Mouse (Mus musculus) embryonic facial prominence, embryonic 15.5 days (tissue): Measurements from ENCODE around the gene Cachd1. TPM values are rescaled to one million over a fixed set of nuclear protein-coding genes. Genes with fewer than 3 reads are reported as not detected.

Experiments
- ATAC-seq: fragments of 200-750 bp; cut with Nextera tagmentation; 2 replicates; pipeline ENCODE4 v1.8.0; 2017; ENCODE audit warnings: low read depth, moderate TSS enrichment; ENCODE audit not compliant: insufficient number of reproducible peaks, low FRiP score, low TSS enrichment
- H3K27ac ChIP-seq: fragments of 300-500 bp; sonication (generic); replicated peaks from 2 replicates; pipeline ENCODE4 v1.5.1; 2015; ENCODE audit warnings: mild to moderate bottlenecking, inconsistent platforms
- H3K27me3 ChIP-seq: fragments of 300-500 bp; sonication (generic); 2 replicates; pipeline ENCODE4 v1.6.1; 2015; ENCODE audit warnings: inconsistent platforms
- H3K36me3 ChIP-seq: fragments of 300-500 bp; sonication (generic); 2 replicates; pipeline ENCODE4 v1.6.1; 2015; ENCODE audit warnings: mild to moderate bottlenecking, inconsistent platforms
- H3K4me1 ChIP-seq: fragments of 300-500 bp; sonication (generic); 2 replicates; pipeline ENCODE4 v1.6.1; 2015; ENCODE audit warnings: inconsistent platforms
- H3K4me2 ChIP-seq: fragments of 300-500 bp; sonication (generic); replicated peaks from 2 replicates; pipeline ENCODE4 v1.6.1; 2015; ENCODE audit warnings: mild to moderate bottlenecking, inconsistent platforms
- H3K4me3 ChIP-seq: fragments of 300-500 bp; sonication (generic); replicated peaks from 2 replicates; pipeline ENCODE4 v1.5.1; 2015; ENCODE audit warnings: mild to moderate bottlenecking, inconsistent platforms
- H3K9ac ChIP-seq: fragments of 300-500 bp; sonication (generic); 2 replicates; pipeline ENCODE4 v1.6.1; 2015; ENCODE audit warnings: inconsistent platforms
- H3K9me3 ChIP-seq: fragments of 300-500 bp; sonication (generic); replicated peaks from 2 replicates; pipeline ENCODE4 v1.6.1; 2016; ENCODE audit warnings: inconsistent platforms
- WGBS: fragments of 180-500 bp; shearing (Covaris S2); methylation state at CpG from one replicate; pipeline ENCODE4 v1.1.7; 2015; 5-methylcytosine and 5-hydroxymethylcytosine counted together
- polyA plus RNA-seq: library from polyadenylated mRNA; unstranded; fragments of >200 nt; fragmentation: Nextera tagmentation; extraction: Ambion mirVana; gene quantifications from 2 replicates; pipeline ENCODE4 v1.2.1, GENCODE M21; 2015

The Cachd1 gene
- polyA plus RNA-seq, 1 experiment from 2014 or later: 34.2 TPM

DNA sequence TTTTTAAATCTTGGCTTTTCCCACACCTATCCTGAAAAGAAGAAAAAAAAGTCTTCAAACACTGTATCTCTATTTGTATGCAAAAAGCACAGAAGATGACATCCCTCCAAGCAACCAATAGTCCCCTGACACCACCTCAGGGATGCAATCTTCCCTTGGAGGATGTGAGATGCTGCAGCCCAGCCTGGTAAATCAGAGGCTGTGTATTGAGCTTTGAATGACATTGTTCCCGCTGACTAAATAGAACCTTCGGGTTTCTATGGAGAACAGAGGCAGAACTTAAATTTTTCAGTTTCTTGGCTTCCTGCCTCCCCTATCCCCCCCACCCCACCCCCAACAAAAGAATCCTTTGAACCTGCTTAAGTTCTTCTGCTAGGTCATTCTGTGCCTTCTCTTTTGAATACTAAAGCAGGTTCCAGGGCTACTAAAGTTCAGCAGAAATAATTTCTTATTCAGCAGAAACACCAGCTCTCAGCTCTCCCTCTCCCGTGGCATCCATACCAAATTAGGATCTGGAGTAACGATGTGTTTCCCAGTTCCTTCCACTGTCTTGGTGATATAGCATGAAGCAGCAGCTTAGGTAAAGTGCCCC is 219.7 kb downstream of the Cachd1 start:
- ATAC-seq: no peak
- H3K36me3 ChIP-seq: peaks cover 43% of the 10 kb centered on the region
- no peaks in the 10 kb centered on the region for H3K9me3 ChIP-seq
- no peaks in the 10 kb centered on the region for H3K27me3 ChIP-seq
- H3K27ac ChIP-seq: no peak overlapping the region
- WGBS: 75% methylated on average over 4 of the region's 4 CpGs
- H3K9ac ChIP-seq: no peak overlapping the region
- H3K4me1 ChIP-seq: peaks cover 1% of the 10 kb centered on the region
- H3K4me3 ChIP-seq: no peak overlapping the region
- no peak overlapping the region for H3K4me2 ChIP-seq

DNA sequence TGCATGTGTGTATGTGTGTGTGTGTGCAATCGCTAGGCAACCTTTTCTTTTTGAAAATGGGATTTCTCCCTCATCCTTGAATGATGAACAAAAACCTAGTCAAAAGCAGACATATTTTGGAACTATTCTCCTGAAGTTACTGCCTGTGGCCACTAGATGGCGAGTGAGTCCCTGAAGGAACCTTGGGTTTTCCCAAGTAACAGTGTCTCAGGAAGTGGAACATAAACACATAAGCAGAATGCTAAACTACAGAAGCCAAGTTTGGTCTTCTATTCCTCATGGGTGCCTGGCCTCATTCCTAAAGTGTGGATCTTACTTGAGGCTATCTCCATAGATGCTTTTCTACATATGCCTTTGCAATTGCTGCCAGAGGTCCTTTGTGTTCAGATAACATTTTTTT is 221.7 kb downstream of the Cachd1 start:
- WGBS: 12% methylated on average over 2 of the region's 2 CpGs

DNA sequence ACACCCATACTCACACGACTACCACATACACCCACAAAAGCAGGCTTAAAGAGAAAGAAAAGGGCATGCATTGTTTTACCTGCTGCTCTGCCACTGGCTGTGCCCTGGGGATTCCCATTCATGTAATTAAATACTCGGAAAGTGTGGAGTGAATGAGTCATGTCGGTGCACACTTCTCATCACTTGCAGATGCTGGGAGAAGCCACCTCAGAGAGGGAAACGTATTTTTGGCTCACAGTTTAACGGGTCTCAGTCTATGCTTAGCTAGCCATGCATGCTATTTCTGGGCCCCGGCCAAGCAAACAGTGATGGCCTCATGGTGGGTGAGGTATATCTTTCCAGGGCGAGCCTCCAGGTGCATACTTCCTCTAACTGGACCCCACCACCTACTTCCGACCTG is 222.4 kb downstream of the Cachd1 start:
- no peak for ATAC-seq
- Histone ChIP-seq H3K9me3 (no peaks in the 10 kb centered on the region), H3K4me2 (no peak overlapping the region), H3K4me3 (no peak overlapping the region), H3K4me1 (no peaks in the 10 kb centered on the region), H3K27me3 (no peaks in the 10 kb centered on the region), H3K36me3 (peaks cover 45% of the 10 kb centered on the region), H3K9ac (no peak overlapping the region), H3K27ac (no peak overlapping the region)
- 74% methylated on average over 8 of the region's 8 CpGs for WGBS

More for the DNA sequence above, 221.7 kb downstream of the Cachd1 start:
- no peaks in the 10 kb centered on the region for H3K4me1 ChIP-seq
- H3K9me3 ChIP-seq: no peaks in the 10 kb centered on the region
- no peak overlapping the region for H3K4me3 ChIP-seq
- ATAC-seq: no peak
- no peaks in the 10 kb centered on the region for H3K27me3 ChIP-seq
- H3K27ac ChIP-seq: peak overlapping the region; percentile 34; the same call in 1 of the 2 replicates
- H3K36me3 ChIP-seq: peaks cover 45% of the 10 kb centered on the region
- H3K4me2 ChIP-seq: no peak overlapping the region
- no peak overlapping the region for H3K9ac ChIP-seq

DNA sequence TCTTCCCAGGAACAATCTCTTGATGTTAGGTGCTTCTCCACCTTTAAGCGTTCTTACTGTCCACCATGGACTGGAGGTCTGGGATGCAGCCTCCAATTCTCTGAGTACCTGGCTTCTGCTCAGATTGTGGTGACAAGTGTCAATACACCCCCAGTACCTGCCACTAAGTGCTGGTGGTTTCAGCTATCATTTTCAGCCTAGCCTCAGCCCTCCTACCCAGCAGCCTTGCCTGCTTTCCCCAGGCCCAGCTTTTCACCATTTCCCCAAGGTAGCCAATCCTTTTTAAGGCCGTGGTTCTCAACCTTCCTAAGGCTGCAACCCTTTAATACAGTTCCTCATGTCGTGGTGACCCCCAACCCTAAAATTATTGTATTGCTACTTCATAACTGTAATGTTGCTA is 224.1 kb downstream of the Cachd1 start:
- H3K4me2 ChIP-seq: no peak overlapping the region
- H3K27ac ChIP-seq: no peak overlapping the region
- H3K9me3 ChIP-seq: no peaks in the 10 kb centered on the region
- peaks cover 31% of the 10 kb centered on the region for H3K36me3 ChIP-seq
- H3K9ac ChIP-seq: no peak overlapping the region
- no peaks in the 10 kb centered on the region for H3K4me1 ChIP-seq
- ATAC-seq: no peak
- 94% methylated on average over 3 of the region's 3 CpGs for WGBS
- no peaks in the 10 kb centered on the region for H3K27me3 ChIP-seq
- H3K4me3 ChIP-seq: no peak overlapping the region

DNA sequence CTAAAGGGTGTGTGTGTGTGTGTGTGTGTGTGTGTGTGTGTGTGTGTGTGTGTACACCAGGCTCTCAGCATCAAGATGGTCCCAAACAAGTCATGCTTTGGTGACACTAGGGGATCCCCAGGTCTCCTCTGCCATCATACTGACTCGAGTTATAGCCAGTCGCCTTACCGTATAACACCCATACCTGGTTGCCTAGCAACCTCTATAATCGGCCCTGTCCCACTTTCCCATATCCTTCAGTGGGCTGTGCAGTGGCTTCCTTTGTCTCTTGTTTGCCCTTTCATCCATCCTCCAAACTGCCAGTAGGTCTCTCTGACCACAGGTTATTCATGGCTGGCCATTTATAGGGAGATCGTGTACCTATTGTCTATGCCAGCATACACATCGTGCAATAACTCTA is 224.6 kb downstream of the Cachd1 start:
- ATAC-seq: no peak
- Histone ChIP-seq H3K36me3 (peaks cover 32% of the 10 kb centered on the region), H3K9ac (no peak overlapping the region), H3K4me1 (no peaks in the 10 kb centered on the region), H3K9me3 (no peaks in the 10 kb centered on the region), H3K27me3 (no peaks in the 10 kb centered on the region), H3K27ac (no peak overlapping the region), H3K4me2 (no peak overlapping the region), H3K4me3 (no peak overlapping the region)
- WGBS: 88% methylated on average over 6 of the region's 6 CpGs

DNA sequence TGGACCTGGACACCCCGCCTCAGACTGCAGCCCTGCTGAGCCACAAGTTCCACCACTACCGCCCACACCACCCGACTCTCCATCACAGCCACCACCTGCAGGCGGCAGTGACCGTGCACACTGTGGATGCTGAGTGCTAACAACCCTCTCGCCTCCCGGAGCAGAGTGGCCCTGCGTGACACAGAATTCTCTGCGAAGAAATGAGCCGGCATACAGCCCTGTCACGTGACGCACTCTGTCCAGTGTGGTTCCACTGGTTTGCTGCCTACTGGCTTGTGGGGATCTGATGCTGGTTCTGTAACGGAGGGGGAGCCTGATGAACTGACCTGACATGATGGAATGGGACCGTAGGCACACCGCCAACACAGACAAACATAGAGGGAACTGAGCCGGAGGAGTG is 226.5 kb downstream of the Cachd1 start:
- H3K27me3 ChIP-seq: no peaks in the 10 kb centered on the region
- H3K36me3 ChIP-seq: peaks cover 41% of the 10 kb centered on the region
- no peaks in the 10 kb centered on the region for H3K4me1 ChIP-seq
- no peaks in the 10 kb centered on the region for H3K9me3 ChIP-seq
- ATAC-seq: no peak
- H3K9ac ChIP-seq: no peak overlapping the region
- 94% methylated on average over 16 of the region's 16 CpGs for WGBS
- no peak overlapping the region for H3K27ac ChIP-seq
- no peak overlapping the region for H3K4me2 ChIP-seq
- H3K4me3 ChIP-seq: no peak overlapping the region

DNA sequence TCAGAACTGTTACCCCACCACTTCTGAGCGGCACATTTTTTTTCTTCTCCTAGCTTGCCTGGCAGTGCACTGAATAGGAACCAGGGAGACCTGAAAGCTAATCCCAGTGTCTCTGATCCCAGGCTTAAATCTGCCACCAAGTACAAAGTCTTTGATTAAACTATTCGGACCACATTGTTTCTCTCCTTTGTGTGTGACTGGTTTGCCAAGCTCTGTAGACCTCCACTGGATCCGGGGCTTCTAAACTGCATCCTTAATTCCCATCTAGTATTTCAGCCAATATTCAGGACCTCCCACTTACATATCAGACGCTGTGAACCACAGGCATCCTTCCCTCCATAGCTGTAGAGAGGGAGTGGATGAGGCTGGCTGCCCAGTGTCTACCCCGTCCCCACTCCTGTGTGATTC is 231.9 kb downstream of the Cachd1 start:
- no peak overlapping the region for H3K4me2 ChIP-seq
- ATAC-seq: no peak; the same call in 1 of the 2 replicates
- H3K27me3 ChIP-seq: no peaks in the 10 kb centered on the region
- H3K9ac ChIP-seq: no peak overlapping the region
- H3K27ac ChIP-seq: no peak overlapping the region
- no peaks in the 10 kb centered on the region for H3K4me1 ChIP-seq
- H3K4me3 ChIP-seq: no peak overlapping the region
- WGBS: 54% methylated on average over 5 of the region's 5 CpGs
- H3K9me3 ChIP-seq: no peaks in the 10 kb centered on the region
- peaks cover 17% of the 10 kb centered on the region for H3K36me3 ChIP-seq

DNA sequence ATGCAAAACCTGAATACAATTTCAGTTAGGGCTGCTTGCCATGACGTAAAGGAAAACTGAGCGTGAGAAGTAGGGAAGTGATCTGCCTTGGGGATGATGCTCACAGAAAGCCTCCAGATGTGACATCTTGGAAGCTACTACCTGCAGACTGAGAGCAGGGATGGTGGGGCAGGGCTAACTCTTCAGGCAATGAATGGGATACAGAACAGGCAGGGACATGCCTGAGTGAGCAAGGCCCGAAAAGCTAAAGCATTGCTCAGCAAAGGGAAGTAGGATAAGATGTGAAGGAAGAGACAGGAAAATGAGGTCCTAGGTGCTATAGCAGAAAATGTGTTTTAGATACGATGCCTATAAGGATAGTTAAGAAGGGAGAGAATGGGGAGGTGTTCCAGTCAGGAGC is 232.6 kb downstream of the Cachd1 start:
- Histone ChIP-seq H3K4me2 (no peak overlapping the region), H3K27me3 (no peaks in the 10 kb centered on the region), H3K9ac (no peak overlapping the region), H3K36me3 (peaks cover 16% of the 10 kb centered on the region; the same call in 1 of the 2 replicates), H3K4me3 (no peak overlapping the region), H3K4me1 (no peaks in the 10 kb centered on the region), H3K9me3 (no peaks in the 10 kb centered on the region), H3K27ac (no peak overlapping the region)
- WGBS: 70% methylated on average over 4 of the region's 4 CpGs
- ATAC-seq: no peak

DNA sequence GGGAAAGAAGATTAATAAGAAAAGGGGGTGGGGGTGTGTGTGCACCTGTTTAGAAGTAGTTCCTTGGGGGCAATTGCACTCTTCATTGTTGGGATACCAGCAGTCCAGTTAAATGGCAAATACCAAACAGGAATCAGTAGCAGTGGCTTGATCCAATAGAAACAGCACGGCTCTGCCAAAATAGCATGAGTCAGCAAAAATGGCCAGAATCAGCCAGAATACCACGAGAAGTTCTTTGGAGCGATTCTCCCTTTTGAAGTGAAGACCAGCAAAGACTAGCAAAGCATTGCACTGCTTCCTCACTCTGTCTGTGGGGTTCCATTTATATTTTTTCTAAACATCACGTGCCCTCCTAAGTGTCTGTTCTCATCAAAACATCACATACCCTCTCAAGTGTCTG is 241.3 kb downstream of the Cachd1 start:
- H3K4me3 ChIP-seq: no peak overlapping the region
- H3K4me1 ChIP-seq: no peaks in the 10 kb centered on the region
- H3K36me3 ChIP-seq: no peaks in the 10 kb centered on the region
- no peak overlapping the region for H3K4me2 ChIP-seq
- 76% methylated on average over 4 of the region's 4 CpGs for WGBS
- ATAC-seq: no peak
- no peak overlapping the region for H3K27ac ChIP-seq
- 0 out of 2 replicates have a peak, but pooled peaks cover 7% of the 10 kb centered on the region for H3K9me3 ChIP-seq
- H3K9ac ChIP-seq: no peak overlapping the region
- no peaks in the 10 kb centered on the region for H3K27me3 ChIP-seq

DNA sequence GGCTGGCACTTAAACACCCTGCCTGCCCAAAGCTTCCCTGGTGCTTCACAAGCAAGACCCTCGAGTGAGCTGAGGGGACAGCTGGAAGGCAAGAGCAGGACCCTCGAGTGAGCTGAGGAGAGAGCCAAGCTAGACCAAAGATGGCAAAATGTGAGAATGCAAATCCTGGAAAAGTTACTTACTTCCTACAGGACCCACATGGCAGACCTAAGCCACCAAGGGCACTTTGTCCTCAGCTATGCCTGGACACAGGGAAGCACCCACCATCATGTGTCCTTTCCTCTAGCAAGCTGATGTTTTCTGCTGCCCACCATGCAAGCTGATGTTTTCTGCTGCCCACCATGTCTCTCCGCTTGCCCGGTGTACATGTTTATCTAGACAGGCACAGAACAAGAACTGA is 244.1 kb downstream of the Cachd1 start, which contains the start of gene Gm10577:
Gene Gm10577, minus strand, starts transcription at position 101 of the 400 bp plus-strand sequence.
- Histone ChIP-seq H3K27ac (no peak within 1 kb of the TSS), H3K27me3 (no peaks in the 10 kb centered on the region), H3K4me1 (no peaks in the 10 kb centered on the region), H3K9me3 (0 out of 2 replicates have a peak, but pooled peaks cover 10% of the 10 kb centered on the region), H3K36me3 (no peaks in the 10 kb centered on the region), H3K9ac (no peak within 1 kb of the TSS), H3K4me2 (no peak within 1 kb of the TSS), H3K4me3 (no peak within 1 kb of the TSS)
- 70% methylated on average over 4 of the region's 4 CpGs for WGBS
- ATAC-seq: no peak

DNA sequence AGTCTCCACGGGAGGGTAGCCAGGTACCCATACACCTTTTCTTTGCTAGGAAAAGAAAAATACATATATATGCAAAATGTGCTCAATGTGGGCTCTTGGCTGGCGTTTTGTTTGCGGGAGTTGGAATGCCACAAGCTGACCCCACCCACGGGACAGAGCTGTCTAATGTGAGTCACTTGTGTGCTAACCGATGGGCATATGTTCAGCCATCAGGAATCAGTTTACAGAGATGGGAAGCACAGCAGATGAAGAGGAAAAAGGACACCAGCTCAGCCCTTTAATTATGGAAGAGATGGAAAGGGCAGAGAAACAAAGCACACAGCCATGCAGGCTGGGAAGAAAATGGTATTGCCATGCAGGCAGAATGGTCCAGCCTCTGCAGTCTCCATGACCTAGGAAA is 250.1 kb downstream of the Cachd1 start:
- no peak overlapping the region for H3K9ac ChIP-seq
- no peak for ATAC-seq
- no peak overlapping the region for H3K4me2 ChIP-seq
- 42% methylated on average over 5 of the region's 5 CpGs for WGBS
- no peak overlapping the region for H3K4me3 ChIP-seq
- H3K36me3 ChIP-seq: no peaks in the 10 kb centered on the region
- H3K27me3 ChIP-seq: no peaks in the 10 kb centered on the region
- H3K4me1 ChIP-seq: peaks cover 11% of the 10 kb centered on the region; the same call in 1 of the 2 replicates
- H3K27ac ChIP-seq: no peak overlapping the region
- H3K9me3 ChIP-seq: 0 out of 2 replicates have a peak, but pooled peaks cover 10% of the 10 kb centered on the region

DNA sequence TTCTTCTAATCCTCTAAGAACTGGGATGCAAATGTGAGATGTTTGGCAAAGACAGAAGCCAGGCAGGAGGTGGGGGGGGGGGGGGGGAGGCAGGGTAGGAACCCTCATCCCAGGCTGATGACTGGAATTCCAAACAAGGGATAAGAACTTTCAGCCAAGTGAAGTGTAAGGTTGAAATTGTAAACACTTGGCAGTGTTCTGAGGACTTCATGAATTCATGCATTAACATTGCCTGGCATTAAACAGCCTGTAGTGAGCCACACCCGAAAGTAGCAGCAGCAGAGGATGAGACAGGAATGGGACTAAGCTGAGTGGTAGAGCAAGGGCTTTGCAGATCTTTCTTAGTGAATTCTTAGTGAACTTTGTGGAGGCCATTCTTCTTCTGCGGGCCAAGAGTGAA is 250.5 kb downstream of the Cachd1 start:
- no peaks in the 10 kb centered on the region for H3K36me3 ChIP-seq
- ATAC-seq: no peak
- WGBS: 71% methylated on average over 2 of the region's 2 CpGs
- no peak overlapping the region for H3K4me3 ChIP-seq
- H3K4me2 ChIP-seq: no peak overlapping the region
- no peak overlapping the region for H3K9ac ChIP-seq
- 0 out of 2 replicates have a peak, but pooled peaks cover 10% of the 10 kb centered on the region for H3K9me3 ChIP-seq
- H3K27ac ChIP-seq: no peak overlapping the region
- no peaks in the 10 kb centered on the region for H3K27me3 ChIP-seq
- H3K4me1 ChIP-seq: peaks cover 11% of the 10 kb centered on the region; the same call in 1 of the 2 replicates
